Mouse (Mus musculus) bone marrow, adult 2 months (tissue): ENCODE results near the gene Plppr2. TPM values are rescaled to one million over a fixed set of nuclear protein-coding genes. Genes with fewer than 3 reads are reported as not detected.

Experiments used
- H3K27ac ChIP-seq: fragments of 200-500 bp; 2 replicates; pipeline ENCODE4 v1.5.1; 2012; ENCODE audit warnings: low read depth, mild to moderate bottlenecking, control low read depth, inconsistent platforms, low read length; ENCODE audit not compliant: control insufficient read depth, poor library complexity, insufficient read depth
- H3K4me1 ChIP-seq: fragments of 200-500 bp; 2 replicates; pipeline ENCODE4 v1.6.1; 2011; ENCODE audit warnings: low read length; ENCODE audit not compliant: control insufficient read depth, insufficient read depth
- H3K4me3 ChIP-seq: fragments of 200-500 bp; replicated peaks from 2 replicates; pipeline ENCODE3; 2011; ENCODE audit warnings: mild to moderate bottlenecking, low read depth, low read length, control low read depth; ENCODE audit not compliant: control insufficient read depth
- CTCF ChIP-seq: fragments of 200-500 bp; IDR thresholded peaks from 2 replicates; pipeline ENCODE4 v1.5.1; 2011; ENCODE audit warnings: low read length, control low read depth; ENCODE audit not compliant: control insufficient read depth, insufficient read depth
- POLR2A ChIP-seq: fragments of 200-500 bp; IDR thresholded peaks from 2 replicates; pipeline ENCODE4 v1.6.1; 2011; ENCODE audit warnings: low read depth, mild to moderate bottlenecking, control low read depth, low read length, borderline replicate concordance; ENCODE audit not compliant: control insufficient read depth
- WGBS: fragments of 180-500 bp; shearing (Covaris S2); methylation state at CpG from one replicate; pipeline ENCODE4 v1.1.7; 2018; 5-methylcytosine and 5-hydroxymethylcytosine counted together
- polyA plus RNA-seq: library from polyadenylated mRNA; stranded (reverse); fragments of >200 nt; gene quantifications from 2 replicates; pipeline ENCODE4 v1.2.4, GENCODE M21; 2011; ENCODE audit warnings: low replicate concordance; ENCODE audit not compliant: missing spikeins, insufficient read depth, insufficient read length

Gene Plppr2
- polyA plus RNA-seq, 1 experiment: 2.1 TPM

DNA sequence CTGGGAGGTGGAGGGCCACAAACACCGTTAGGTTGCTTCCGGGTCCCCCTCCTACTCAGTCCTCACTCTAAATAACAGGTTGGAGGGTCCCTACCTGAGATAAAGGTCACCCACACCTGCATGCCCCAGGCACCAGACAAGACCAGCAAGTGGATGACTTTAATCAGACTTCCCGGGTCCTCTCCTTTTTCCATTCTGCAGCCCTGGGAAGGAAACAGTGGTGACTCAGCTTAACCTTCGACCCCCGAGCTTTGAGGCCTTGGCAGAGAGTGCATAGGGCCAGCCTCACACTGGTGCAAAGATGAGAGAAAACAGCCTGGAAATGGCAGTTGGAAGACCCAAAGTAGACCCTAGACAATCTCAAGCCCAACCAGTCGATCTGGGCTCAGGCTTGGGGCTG lies 10.7 kb upstream of the Plppr2 start:
- Histone ChIP-seq H3K4me1 (peaks cover 5% of the 10 kb centered on the region; the same call in 1 of the 2 replicates), H3K27ac (no peak overlapping the region), H3K4me3 (no peak overlapping the region)
- 55% methylated on average over 6 of the region's 6 CpGs for WGBS
- TF ChIP-seq POLR2A (no peak), CTCF (no peak)

DNA sequence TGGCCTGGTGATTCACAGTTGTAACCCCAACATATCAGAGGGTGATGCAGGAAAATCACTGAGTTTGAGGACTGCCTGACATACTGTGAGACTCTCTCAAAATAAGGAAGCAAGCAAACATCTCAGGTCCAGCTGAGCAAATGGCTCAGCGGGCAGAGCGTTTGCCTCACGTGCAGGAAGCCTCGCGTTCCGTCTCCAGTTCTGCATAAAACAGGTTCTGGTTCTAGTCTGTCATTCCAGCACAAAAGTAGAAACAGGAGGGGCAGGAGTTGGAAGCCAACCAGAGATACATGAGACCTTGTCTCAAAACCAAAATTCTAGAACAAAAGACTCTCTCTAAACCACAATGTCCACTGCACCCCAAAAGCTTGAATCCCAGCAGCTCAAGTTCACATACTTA lies 10.0 kb upstream of the Plppr2 start:
- WGBS: 2% methylated on average over 6 of the region's 6 CpGs
- no peak for TF ChIP-seq POLR2A
- TF ChIP-seq CTCF: no peak
- peak overlapping the region; percentile 72 for H3K4me3 ChIP-seq
- no peak overlapping the region for H3K27ac ChIP-seq
- peaks cover 2% of the 10 kb centered on the region; the same call in 1 of the 2 replicates for H3K4me1 ChIP-seq

DNA sequence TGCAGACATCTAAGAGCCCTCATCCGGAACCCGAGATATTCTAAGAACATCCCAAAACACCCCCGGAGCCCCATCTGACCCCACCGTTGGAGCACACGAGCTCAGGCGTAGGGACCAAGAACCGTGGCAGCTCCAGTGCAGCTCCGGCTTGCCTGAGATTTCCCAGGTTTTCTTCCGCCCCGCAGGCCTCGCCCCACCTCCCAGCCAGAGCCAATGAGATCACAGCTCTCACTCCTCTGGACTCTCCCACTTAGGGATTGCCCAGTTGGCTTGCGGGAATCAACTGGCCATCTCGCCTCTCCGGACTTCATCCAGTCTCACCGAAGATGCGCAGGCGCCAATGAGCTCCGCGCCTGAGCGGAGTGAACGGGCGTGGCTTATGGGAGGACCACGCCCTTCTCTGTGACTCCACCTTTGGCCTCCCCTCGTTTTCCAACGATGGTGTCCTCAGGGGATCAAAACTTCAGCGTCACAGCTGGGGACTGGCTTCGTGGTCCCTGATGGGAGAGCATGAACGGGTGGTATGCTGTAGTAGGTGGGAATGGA lies 9.6 kb upstream of the Plppr2 start, which contains the start of the genes Ccdc159 and Tmem205:
Gene Ccdc159, plus strand, starts transcription at position 264 of the 546 bp plus-strand sequence.
Gene Tmem205, minus strand, starts transcription at position 349 of the 546 bp plus-strand sequence.
- no peak for TF ChIP-seq CTCF
- peak; percentile 40; the same call in 1 of the 2 replicates for TF ChIP-seq POLR2A
- under 1% methylated on average over 28 of the region's 28 CpGs for WGBS
- Histone ChIP-seq H3K4me1 (peaks cover 1% of the 10 kb centered on the region; the same call in 1 of the 2 replicates), H3K27ac (peak within 1 kb of the TSS; percentile 39; the same call in 1 of the 2 replicates), H3K4me3 (peak within 1 kb of the TSS; percentile 72)

DNA sequence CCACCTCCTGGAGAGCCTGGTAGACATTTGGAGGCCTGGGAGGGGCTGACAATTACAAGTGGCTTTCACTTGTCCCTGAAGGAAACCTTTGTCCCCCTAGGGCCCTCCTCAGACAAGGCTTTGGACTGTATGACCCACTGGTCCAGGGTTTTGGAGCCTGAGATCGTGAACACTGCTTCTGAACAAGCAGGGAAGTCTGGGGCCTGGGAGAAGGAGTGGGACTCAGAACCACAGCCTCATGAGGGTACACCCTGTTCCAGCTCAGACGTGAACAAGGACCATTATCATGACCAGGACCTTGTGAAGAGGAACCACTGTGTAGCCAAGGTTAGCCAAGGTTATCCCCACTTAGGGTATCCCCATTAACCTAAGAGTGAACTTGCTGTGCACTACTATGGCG lies 7.6 kb upstream of the Plppr2 start:
- 68% methylated on average over 3 of the region's 3 CpGs for WGBS

DNA sequence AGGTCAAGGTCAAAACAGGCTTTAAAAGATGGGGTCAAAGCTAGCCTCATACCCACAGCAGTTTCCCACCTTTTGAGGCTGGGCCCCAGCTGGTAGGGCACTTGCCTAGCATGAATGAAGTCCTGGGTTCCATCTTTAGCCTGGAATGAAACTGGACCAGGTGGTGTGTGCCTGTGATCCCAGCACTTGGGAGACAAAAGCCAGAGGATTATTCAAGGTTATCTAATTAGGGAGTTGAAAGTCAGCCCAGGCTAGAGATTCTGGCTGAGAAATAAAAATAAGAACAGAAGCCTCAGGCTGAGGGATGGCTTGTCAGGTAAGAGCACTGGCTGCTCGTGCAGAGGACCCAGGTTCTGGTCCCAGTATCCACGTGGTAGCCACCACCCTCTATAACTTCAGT lies 4.8 kb upstream of the Plppr2 start:
- TF ChIP-seq POLR2A: no peak
- no peak for TF ChIP-seq CTCF
- Histone ChIP-seq H3K4me1 (no peaks in the 10 kb centered on the region; the same call in 1 of the 2 replicates), H3K27ac (no peak overlapping the region), H3K4me3 (no peak overlapping the region)
- 61% methylated on average over 2 of the region's 2 CpGs for WGBS

More for the DNA sequence above, 7.6 kb upstream of the Plppr2 start:
- H3K4me3 ChIP-seq: no peak overlapping the region
- no peak for TF ChIP-seq POLR2A
- no peak for TF ChIP-seq CTCF
- peaks cover 1% of the 10 kb centered on the region; the same call in 1 of the 2 replicates for H3K4me1 ChIP-seq
- H3K27ac ChIP-seq: no peak overlapping the region

DNA sequence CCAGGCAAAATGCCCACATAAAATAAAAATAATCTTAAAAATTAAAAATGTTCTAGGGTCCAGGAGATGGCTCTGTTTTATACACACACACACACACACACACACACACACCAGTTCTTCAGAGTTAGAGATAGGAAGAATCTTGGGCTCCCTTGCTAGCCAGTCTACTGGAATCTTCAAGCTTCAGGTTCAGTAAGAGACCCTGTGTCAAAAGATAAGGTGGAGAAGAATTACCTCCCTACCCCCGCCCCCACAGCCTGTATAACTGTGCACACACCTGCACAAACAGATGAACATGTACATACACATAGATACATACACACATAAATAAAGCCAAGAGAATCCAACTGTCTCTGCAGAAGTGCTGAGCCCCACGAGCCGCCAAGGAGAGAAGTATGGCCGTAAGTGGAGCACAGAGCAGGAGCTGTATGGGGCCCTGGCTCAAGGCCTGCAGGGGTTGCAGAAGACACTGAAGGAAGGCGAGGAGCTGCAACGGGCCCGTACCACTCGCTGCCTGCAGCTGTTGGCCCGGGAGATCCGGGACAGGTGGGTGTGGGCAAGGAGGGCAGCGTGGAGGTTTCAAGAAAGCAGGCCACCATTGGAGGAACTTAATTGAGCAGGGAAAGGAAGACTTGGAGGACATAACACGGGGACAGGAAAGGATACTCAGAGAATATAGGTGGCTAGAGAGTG lies 4.2 kb upstream of the Plppr2 start:
- TF ChIP-seq POLR2A: no peak
- no peak for TF ChIP-seq CTCF
- Histone ChIP-seq H3K4me1 (no peaks in the 10 kb centered on the region), H3K4me3 (no peak overlapping the region), H3K27ac (no peak overlapping the region)
- 63% methylated on average over 12 of the region's 12 CpGs for WGBS

DNA sequence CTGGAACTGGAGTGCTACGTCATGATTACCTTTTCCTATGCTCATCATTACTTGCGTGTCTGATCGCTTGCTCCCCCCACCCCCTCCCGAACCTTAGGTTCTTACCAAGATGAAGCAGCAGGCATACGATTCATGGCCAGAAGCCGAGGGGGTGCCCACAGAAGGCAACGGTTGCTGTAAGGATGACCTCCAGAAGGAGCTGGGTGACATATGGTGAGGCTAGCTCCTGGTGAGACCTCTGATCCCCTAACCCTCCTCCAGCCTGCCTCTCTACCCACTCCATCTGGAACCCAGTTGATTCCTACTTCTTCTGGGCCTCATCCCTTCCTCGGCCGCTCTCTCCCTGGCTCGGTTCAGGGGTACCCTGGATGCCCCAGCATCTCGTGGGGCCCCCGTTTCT lies 2.8 kb upstream of the Plppr2 start:
- Histone ChIP-seq H3K4me3 (no peak overlapping the region), H3K4me1 (no peaks in the 10 kb centered on the region), H3K27ac (no peak overlapping the region)
- 86% methylated on average over 12 of the region's 12 CpGs for WGBS
- TF ChIP-seq POLR2A: no peak
- TF ChIP-seq CTCF: no peak

DNA sequence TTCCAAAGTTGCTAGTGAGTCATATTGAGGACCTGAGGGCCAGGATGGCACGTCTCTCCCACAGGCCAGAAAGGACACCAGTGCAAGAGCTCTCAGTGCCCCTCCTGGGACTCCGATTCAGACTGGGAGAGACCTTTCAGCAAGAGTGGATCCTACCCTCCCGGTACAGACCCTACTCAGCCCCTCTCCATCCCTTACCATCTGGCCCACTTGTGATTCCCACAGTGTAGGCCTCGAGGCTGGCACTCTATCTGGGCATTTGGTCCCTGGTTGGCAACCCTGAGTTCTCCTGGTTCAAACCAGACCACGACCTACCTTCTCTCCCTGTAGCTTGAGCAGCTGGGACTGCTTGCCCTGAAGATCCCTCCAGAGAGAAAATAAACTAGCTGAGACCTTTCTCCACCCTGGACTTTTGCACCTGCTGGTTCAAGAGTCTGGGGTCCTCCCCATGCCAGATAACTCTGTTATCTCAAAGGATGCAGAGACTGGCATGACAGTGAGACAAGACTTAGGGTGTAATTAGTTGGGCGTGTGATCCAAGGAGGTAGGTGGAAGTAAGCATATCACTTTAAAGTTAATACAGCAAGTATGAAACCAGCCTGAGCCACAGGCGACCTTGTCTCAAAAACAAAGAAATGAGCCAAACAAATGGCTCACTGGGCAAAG lies 1.2 kb upstream of the Plppr2 start:
- no peak for TF ChIP-seq CTCF
- H3K4me3 ChIP-seq: no peak overlapping the region
- 66% methylated on average over 7 of the region's 7 CpGs for WGBS
- H3K27ac ChIP-seq: no peak overlapping the region
- no peaks in the 10 kb centered on the region for H3K4me1 ChIP-seq
